Mouse (Mus musculus) limb, embryonic 15.5 days (tissue): ENCODE measurements around the gene Terf2. TPM values are rescaled to one million over a fixed set of nuclear protein-coding genes. Genes with fewer than 3 reads are reported as not detected.

ENCODE experiments used
- ATAC-seq: fragments of 200-750 bp; cut with Nextera tagmentation; 2 replicates; pipeline ENCODE4 v1.8.0; 2017; ENCODE audit warnings: low read depth, moderate TSS enrichment; ENCODE audit not compliant: insufficient number of reproducible peaks, low FRiP score, low TSS enrichment
- H3K27ac ChIP-seq: fragments of 300-500 bp; sonication (generic); 2 replicates; pipeline ENCODE4 v1.5.1; 2015; ENCODE audit warnings: moderate library complexity, mild to moderate bottlenecking, inconsistent platforms
- H3K27me3 ChIP-seq: fragments of 300-500 bp; sonication (generic); 2 replicates; pipeline ENCODE4 v1.6.1; 2015; ENCODE audit warnings: inconsistent platforms
- H3K36me3 ChIP-seq: fragments of 300-500 bp; sonication (generic); 2 replicates; pipeline ENCODE4 v1.6.1; 2015; ENCODE audit warnings: inconsistent platforms
- H3K4me1 ChIP-seq: fragments of 300-500 bp; sonication (generic); 2 replicates; pipeline ENCODE4 v1.6.1; 2015; ENCODE audit warnings: inconsistent platforms
- H3K4me2 ChIP-seq: fragments of 300-500 bp; sonication (generic); 2 replicates; pipeline ENCODE4 v1.6.1; 2015; ENCODE audit warnings: mild to moderate bottlenecking, inconsistent platforms
- H3K4me3 ChIP-seq: fragments of 300-500 bp; sonication (generic); 2 replicates; pipeline ENCODE4 v1.5.1; 2015; ENCODE audit warnings: mild to moderate bottlenecking, inconsistent platforms
- H3K9ac ChIP-seq: fragments of 300-500 bp; sonication (generic); 2 replicates; pipeline ENCODE4 v1.6.1; 2015; ENCODE audit warnings: inconsistent platforms
- H3K9me3 ChIP-seq: fragments of 300-500 bp; sonication (generic); 2 replicates; pipeline ENCODE4 v1.6.1; 2016; ENCODE audit warnings: inconsistent platforms
- WGBS: fragments of 180-500 bp; shearing (Covaris S2); methylation state at CpG from one replicate; pipeline ENCODE4 v1.1.7; 2015; 5-methylcytosine and 5-hydroxymethylcytosine counted together
- polyA plus RNA-seq: library from polyadenylated mRNA; unstranded; fragments of >200 nt; fragmentation: Nextera tagmentation; extraction: Ambion mirVana; gene quantifications from 2 replicates; pipeline ENCODE4 v1.2.1, GENCODE M21; 2015

The Terf2 gene
- polyA plus RNA-seq, result 16.5 and 18.2 TPM in 2 replicates

DNA sequence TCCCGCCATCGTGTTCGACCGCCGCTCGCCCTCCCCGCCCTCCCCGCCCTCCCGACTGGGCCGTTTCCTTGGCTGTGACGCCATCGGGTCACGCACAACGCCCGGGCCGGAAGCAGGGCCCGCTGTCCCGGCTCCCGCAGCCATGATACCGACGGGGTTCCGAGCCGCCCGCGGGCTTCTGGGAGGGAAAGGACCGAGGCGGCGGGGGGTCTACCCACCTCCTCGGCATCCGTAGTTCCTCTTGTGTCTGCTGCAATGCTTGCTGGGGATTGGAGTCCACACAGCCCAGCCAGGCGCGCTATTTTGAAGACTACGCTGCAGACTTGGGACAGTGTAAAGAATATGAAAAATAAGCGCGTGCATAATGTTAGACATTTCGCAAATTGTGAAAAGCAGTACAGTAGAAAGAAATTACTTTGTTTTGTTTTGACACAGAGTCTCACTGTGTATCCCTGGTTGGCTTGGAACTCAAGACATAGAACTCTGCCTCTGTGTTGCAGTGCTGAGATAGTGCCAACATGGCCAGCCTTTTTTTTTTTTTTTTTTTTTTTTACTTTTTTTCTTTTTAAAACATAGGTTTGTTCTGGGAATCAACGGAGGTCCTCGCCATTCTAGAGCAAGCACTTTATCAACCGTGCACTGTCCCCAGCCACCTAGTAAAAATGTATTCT lies at the start of gene Terf2:
TSS of gene Terf2 (minus strand) at position 182 of the 671 bp plus-strand sequence.
- H3K4me2 ChIP-seq, result peak within 1 kb of the TSS; percentile 48
- ATAC-seq, result peak; percentile 91
- H3K4me1 ChIP-seq, result peaks cover 12% of the 10 kb centered on the region
- no peaks in the 10 kb centered on the region for H3K9me3 ChIP-seq
- H3K36me3 ChIP-seq, result peaks cover 25% of the 10 kb centered on the region
- peak within 1 kb of the TSS; percentile 94 for H3K27ac ChIP-seq
- WGBS, result 4% methylated on average over 38 of the region's 39 CpGs
- no peaks in the 10 kb centered on the region for H3K27me3 ChIP-seq
- peak within 1 kb of the TSS; percentile 79 for H3K9ac ChIP-seq
- H3K4me3 ChIP-seq, result peak within 1 kb of the TSS; percentile 84

DNA sequence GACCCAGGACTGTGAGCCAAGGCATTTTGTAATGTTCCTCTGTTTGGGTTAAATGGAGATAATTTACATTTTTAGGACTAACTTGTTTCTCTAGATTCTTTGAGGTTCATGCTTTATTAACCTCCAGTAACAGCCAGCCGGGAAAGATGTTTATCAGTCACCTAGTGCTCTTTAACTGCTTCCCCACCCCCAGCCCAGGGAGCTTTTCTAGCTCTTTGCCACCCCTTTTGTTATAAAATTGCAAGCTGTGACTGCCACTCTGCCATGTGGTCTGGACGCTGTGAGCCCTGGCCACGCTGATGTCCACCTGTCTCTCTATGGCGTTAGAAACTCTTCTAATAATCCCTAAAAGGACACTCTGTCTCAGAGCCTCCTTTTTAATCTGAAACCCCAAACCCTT lies 47.2 kb upstream of the Terf2 start:
- H3K9ac ChIP-seq, result no peak overlapping the region
- ATAC-seq, result no peak
- H3K27ac ChIP-seq, result no peak overlapping the region
- H3K36me3 ChIP-seq, result no peaks in the 10 kb centered on the region
- no peak overlapping the region for H3K4me2 ChIP-seq
- 0 out of 2 replicates have a peak, but pooled peaks cover 2% of the 10 kb centered on the region for H3K4me1 ChIP-seq
- no peaks in the 10 kb centered on the region for H3K9me3 ChIP-seq
- H3K4me3 ChIP-seq, result no peak overlapping the region
- 36% methylated on average over 4 of the region's 4 CpGs for WGBS
- H3K27me3 ChIP-seq, result no peaks in the 10 kb centered on the region

DNA sequence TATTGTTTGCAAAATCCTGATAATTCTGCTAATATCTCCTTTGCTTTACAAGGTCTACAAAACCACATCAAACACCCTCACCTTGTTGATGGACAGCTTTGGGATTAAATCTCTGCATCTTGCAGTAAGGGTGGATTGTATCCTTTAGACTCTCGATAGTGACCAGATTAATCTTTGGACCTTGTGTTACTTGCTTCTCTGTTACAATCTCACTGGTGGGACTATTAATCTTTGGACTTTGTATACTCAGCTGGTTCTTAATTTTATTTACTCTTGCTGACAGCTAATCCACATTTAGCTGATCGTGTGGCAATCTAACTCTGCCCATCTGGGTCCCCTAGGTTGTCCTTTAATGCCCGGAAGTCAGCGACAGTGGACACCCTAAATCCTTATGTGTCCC lies 46.2 kb upstream of the Terf2 start:
- no peak overlapping the region for H3K9ac ChIP-seq

DNA sequence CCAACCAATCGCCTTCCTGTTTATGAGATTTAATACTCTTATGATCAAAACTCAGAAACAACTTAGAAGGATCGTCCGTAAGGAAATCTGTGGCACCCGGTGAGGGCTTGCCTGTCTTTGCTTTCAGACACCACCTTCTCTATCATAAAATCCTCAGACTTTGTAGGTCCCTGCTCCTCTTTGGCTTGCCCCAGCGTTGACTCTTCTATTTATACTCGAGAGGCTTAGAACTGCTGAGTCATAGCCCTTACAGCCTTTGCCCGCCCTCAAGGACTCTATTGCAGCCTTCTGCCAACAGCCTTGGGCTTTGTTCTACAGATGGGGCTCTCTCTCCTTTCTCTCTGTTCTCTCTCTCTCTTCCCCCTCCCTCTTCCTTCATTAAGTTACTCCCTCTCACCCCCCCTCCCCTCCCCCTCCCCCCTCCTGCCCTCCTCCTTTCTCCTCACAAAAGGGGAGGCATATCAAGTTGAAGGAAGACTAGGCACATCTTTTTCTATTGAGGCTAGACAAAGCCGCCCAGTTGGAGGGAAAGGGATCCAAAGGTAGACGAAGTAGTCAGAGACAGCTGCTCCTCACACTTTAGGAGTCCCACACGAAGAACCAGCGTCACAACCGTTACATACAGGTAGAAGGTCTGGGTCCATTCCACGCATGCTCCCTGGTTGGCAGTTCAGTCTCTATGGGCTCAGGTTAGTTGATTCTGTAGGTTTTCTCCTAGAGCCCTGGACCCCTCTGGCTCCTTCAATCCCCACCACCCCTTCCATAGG lies 43.5 kb upstream of the Terf2 start:
- no peaks in the 10 kb centered on the region for H3K36me3 ChIP-seq
- H3K27ac ChIP-seq, result no peak overlapping the region
- WGBS, result 56% methylated on average over 13 of the region's 13 CpGs
- H3K4me1 ChIP-seq, result 0 out of 2 replicates have a peak, but pooled peaks cover 2% of the 10 kb centered on the region
- H3K27me3 ChIP-seq, result no peaks in the 10 kb centered on the region
- H3K9ac ChIP-seq, result no peak overlapping the region
- no peak overlapping the region for H3K4me2 ChIP-seq
- ATAC-seq, result no peak
- H3K9me3 ChIP-seq, result no peaks in the 10 kb centered on the region
- H3K4me3 ChIP-seq, result no peak overlapping the region

More for the DNA sequence above, 46.2 kb upstream of the Terf2 start:
- 79% methylated on average over 4 of the region's 4 CpGs for WGBS
- H3K4me2 ChIP-seq, result no peak overlapping the region
- no peak overlapping the region for H3K27ac ChIP-seq
- H3K27me3 ChIP-seq, result no peaks in the 10 kb centered on the region
- no peaks in the 10 kb centered on the region for H3K36me3 ChIP-seq
- no peak for ATAC-seq
- 0 out of 2 replicates have a peak, but pooled peaks cover 2% of the 10 kb centered on the region for H3K4me1 ChIP-seq
- H3K4me3 ChIP-seq, result no peak overlapping the region
- H3K9me3 ChIP-seq, result no peaks in the 10 kb centered on the region

DNA sequence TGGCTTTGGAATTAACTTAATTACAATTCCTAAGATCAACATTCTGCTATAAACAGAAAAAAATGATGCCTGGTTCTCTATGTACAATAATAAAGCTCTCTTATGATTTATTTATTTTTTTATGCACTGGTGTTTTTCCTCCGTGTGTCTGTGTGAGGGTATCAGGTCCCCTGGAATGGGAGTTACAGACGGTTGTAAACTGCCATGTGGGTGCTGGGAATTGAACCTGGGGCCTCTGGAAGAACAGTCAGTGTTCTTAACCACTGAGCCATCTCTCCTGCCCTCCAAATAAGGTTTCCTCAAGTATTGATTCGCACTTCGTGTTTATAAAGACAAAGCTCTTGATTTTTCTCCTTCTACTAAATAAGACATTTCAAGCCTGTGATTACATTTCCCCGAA lies 42.0 kb upstream of the Terf2 start:
- Histone ChIP-seq H3K4me2 (no peak overlapping the region), H3K9ac (no peak overlapping the region), H3K36me3 (no peaks in the 10 kb centered on the region), H3K27ac (no peak overlapping the region), H3K27me3 (no peaks in the 10 kb centered on the region), H3K9me3 (no peaks in the 10 kb centered on the region), H3K4me1 (peaks cover 2% of the 10 kb centered on the region; the same call in 1 of the 2 replicates), H3K4me3 (no peak overlapping the region)
- 90% methylated on average over 5 of the region's 5 CpGs for WGBS
- ATAC-seq, result no peak

DNA sequence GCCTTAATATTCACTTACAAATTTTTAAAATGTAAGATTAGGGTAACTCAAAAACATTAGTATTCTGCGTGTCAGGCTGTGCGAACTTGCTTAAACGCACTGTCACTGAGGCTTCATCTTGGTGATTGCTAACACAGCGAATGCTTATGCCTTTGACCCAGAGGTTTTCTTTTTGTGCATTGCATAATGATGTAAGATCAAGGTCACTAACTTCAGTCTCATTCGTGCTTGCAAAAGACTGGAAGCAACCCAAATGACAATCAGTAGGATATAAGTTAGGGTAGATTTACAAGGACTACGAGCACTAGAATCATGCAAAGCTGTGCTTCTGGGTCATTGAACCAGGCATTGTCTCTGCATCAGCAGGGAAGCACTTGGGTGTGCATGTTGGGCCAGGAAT lies 41.2 kb upstream of the Terf2 start:
- Histone ChIP-seq H3K9me3 (no peaks in the 10 kb centered on the region), H3K27me3 (no peaks in the 10 kb centered on the region), H3K36me3 (no peaks in the 10 kb centered on the region), H3K4me1 (peaks cover 8% of the 10 kb centered on the region), H3K4me3 (no peak overlapping the region), H3K9ac (no peak overlapping the region), H3K27ac (no peak overlapping the region), H3K4me2 (no peak overlapping the region)
- 92% methylated on average over 6 of the region's 6 CpGs for WGBS
- no peak for ATAC-seq

DNA sequence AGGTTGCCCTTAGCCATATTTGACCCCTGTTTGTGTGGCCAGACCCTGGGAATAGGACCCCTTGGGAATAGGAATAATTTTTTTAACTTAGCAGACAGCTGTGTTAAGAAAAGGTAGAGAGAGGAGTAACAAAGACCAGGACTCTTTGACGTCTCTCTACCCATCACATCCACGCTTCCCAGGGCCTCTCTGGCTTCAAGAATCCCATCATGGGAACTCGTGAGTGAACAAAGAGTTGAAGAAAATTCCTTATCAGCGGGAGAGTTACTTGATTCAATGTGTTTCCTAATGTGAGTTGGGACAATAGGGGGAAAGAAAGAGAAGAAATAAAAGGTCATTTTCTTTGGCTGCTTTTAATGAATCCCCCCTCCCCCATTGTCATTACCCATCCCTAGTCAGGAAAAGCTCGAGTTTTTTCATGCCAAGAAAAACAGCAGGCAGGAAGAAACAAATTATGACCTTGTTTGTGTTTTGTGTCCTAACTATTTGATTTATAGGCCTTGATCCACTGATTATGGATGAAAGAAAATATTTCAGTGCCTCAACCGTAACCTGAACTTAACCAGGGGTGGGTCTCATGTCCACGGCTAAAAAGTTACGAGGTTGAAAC lies 39.8 kb upstream of the Terf2 start:
- ATAC-seq, result no peak
- peaks cover 8% of the 10 kb centered on the region for H3K4me1 ChIP-seq
- H3K9ac ChIP-seq, result no peak overlapping the region
- H3K9me3 ChIP-seq, result no peaks in the 10 kb centered on the region
- no peak overlapping the region for H3K27ac ChIP-seq
- 40% methylated on average over 8 of the region's 8 CpGs for WGBS
- H3K27me3 ChIP-seq, result no peaks in the 10 kb centered on the region
- no peak overlapping the region for H3K4me3 ChIP-seq
- no peaks in the 10 kb centered on the region for H3K36me3 ChIP-seq
- H3K4me2 ChIP-seq, result no peak overlapping the region

DNA sequence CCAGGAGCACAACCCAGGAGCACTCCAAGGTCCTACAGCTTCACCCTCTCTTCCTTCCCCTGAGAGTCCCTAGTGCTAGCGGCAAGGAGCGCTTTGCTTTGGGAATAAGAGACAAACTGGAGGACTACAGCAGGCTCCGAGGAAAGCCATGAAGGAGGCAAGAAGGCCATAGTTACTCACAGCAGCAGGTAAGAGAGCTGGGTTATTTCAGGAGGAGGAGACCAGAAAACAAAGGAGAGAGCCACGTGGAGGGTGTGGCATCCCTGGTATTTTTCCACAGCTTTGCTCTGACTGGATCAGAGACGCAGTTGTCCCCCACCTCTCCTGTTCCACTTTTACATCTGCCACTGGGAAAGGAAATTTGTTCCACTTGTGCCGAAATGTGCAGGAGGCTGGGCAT lies 37.5 kb upstream of the Terf2 start:
- Histone ChIP-seq H3K27me3 (no peaks in the 10 kb centered on the region), H3K27ac (peak overlapping the region; percentile 47), H3K9me3 (no peaks in the 10 kb centered on the region), H3K4me3 (no peak overlapping the region), H3K4me2 (no peak overlapping the region), H3K4me1 (peaks cover 21% of the 10 kb centered on the region), H3K9ac (no peak overlapping the region), H3K36me3 (no peaks in the 10 kb centered on the region)
- WGBS, result 52% methylated on average over 6 of the region's 6 CpGs
- ATAC-seq, result no peak

DNA sequence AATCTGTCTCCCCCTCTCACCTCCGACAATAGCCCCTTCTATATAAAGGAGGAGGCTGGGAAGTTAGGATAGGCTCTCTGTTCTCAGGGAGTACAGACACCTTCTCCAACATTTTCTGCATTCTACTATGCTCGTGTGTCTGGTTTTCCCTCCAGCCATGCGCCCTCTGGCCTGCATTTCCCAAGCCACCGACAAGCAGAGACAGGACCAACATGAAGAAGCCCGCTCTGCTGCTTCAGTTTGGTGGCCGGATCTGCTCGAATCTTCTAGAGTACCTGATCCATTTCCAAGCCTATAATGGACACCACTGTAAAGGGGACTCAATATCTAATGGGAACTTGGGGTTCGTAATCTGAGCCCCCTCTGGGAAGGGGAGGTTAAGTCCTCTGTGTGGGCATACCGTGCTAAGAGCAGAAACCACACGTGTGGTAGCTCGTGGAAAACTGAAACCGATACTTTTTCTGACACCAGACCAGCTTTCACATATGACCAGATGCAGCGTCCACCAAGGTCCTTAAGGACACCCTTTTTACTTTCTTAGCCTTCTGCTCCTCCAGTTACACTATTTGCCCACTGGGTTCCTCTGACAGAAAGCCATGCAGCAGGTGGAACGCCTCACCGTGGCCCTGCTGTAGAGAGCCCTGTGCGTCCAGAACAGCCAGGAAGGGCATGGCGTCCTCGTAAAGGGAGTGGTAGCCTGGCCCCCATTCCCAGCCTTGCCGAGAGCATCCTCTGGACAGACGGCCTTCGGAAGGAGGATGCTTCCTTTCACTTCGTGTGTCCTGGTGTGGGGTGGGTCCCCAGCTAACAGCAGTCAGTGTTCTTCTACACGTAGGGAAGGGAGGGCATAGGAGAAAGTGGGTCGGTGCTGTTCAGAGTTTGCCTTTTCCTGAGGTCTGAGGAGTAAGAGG lies 36.5 kb upstream of the Terf2 start:
- no peak overlapping the region for H3K4me3 ChIP-seq
- H3K27ac ChIP-seq, result peak overlapping the region; percentile 2; the same call in 1 of the 2 replicates
- 0 out of 2 replicates have a peak, but pooled peaks have one; percentile 19 for ATAC-seq
- H3K9ac ChIP-seq, result no peak overlapping the region
- H3K36me3 ChIP-seq, result no peaks in the 10 kb centered on the region
- no peaks in the 10 kb centered on the region for H3K9me3 ChIP-seq
- WGBS, result 58% methylated on average over 24 of the region's 24 CpGs
- no peak overlapping the region for H3K4me2 ChIP-seq
- H3K4me1 ChIP-seq, result peaks cover 22% of the 10 kb centered on the region
- no peaks in the 10 kb centered on the region for H3K27me3 ChIP-seq

DNA sequence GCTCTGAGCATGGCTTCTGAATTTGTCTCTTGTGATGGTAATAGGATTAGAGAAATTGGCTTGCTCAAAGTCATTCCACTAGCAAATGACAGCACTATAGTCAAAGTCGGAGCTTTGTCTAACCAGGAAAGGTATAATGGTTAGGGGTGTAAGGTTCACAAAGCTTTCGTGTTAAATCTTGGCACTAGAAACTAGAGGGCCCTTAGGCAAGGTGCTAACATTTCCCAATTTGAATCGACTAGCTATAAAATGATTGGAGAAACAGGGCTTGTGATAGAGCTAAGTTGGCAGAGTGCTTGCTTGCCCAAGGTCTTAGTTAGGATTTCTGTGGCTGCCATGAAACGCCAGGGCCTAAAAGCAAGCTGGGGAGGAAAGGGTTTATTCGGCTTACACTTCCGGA lies 33.7 kb upstream of the Terf2 start:
- Histone ChIP-seq H3K4me2 (no peak overlapping the region), H3K4me3 (no peak overlapping the region), H3K27ac (peak overlapping the region; percentile 62; the same call in 1 of the 2 replicates), H3K9me3 (no peaks in the 10 kb centered on the region), H3K36me3 (no peaks in the 10 kb centered on the region), H3K9ac (no peak overlapping the region), H3K4me1 (peaks cover 22% of the 10 kb centered on the region), H3K27me3 (no peaks in the 10 kb centered on the region)
- 60% methylated on average over 6 of the region's 6 CpGs for WGBS
- ATAC-seq, result no peak
